Mouse (Mus musculus) megakaryocyte, embryonic 14.5 days (primary cell): ENCODE data around the gene Ppil1.

Source experiments
- FLI1 ChIP-seq: IDR thresholded peaks from 2 replicates; pipeline ENCODE4 v1.6.1; 2012; ENCODE audit warnings: low read length, inconsistent platforms, mixed read lengths
- GATA1 ChIP-seq: IDR thresholded peaks from 3 replicates; pipeline ENCODE4 v1.6.1; 2012; ENCODE audit warnings: mixed read lengths, low read length, inconsistent platforms, borderline replicate concordance

GRCm38 (mm10) chr17:29237772-29238420 is 26.1 kb downstream of the Ppil1 start, which contains the start of gene Cpne5:
- no peak for TF ChIP-seq GATA1
- TF ChIP-seq FLI1, result no peak
